Mouse (Mus musculus) hindbrain, embryonic 16.5 days (tissue): ENCODE data around the gene Rtkn. TPM values are rescaled to one million over a fixed set of nuclear protein-coding genes. Genes with fewer than 3 reads are reported as not detected.

Source experiments
- ATAC-seq: fragments of 200-750 bp; cut with Nextera tagmentation; 2 replicates; pipeline ENCODE4 v1.8.0; 2017; ENCODE audit warnings: moderate TSS enrichment, moderate library complexity
- H3K27ac ChIP-seq: fragments of 300-500 bp; sonication (generic); 2 replicates; pipeline ENCODE4 v1.5.1; 2014; ENCODE audit warnings: low read depth, mild to moderate bottlenecking, control low read depth, low read length, moderate library complexity
- H3K27me3 ChIP-seq: fragments of 300-500 bp; sonication (generic); replicated peaks from 2 replicates; pipeline ENCODE4 v1.6.1; 2014; ENCODE audit warnings: low read length; ENCODE audit not compliant: control insufficient read depth, insufficient read depth
- H3K36me3 ChIP-seq: fragments of 300-500 bp; sonication (generic); 2 replicates; pipeline ENCODE4 v1.6.1; 2014; ENCODE audit warnings: mild to moderate bottlenecking, low read length, moderate library complexity, mixed read lengths; ENCODE audit not compliant: control insufficient read depth, insufficient read depth
- H3K4me1 ChIP-seq: fragments of 300-500 bp; sonication (generic); 2 replicates; pipeline ENCODE4 v1.6.1; 2014; ENCODE audit warnings: low read depth, low read length; ENCODE audit not compliant: control insufficient read depth, insufficient read depth
- H3K4me2 ChIP-seq: fragments of 300-500 bp; sonication (generic); 2 replicates; pipeline ENCODE4 v1.6.1; 2014; ENCODE audit warnings: mild to moderate bottlenecking, low read length, control low read depth, moderate library complexity
- H3K4me3 ChIP-seq: fragments of 300-500 bp; sonication (generic); 2 replicates; pipeline ENCODE4 v1.5.1; 2014; ENCODE audit warnings: mild to moderate bottlenecking, low read length, control low read depth, moderate library complexity
- H3K9ac ChIP-seq: fragments of 300-500 bp; sonication (generic); 2 replicates; pipeline ENCODE4 v1.6.1; 2014; ENCODE audit warnings: low read depth, mild to moderate bottlenecking, control low read depth, low read length, moderate library complexity
- H3K9me3 ChIP-seq: fragments of 300-500 bp; sonication (generic); 2 replicates; pipeline ENCODE4 v1.6.1; 2014; ENCODE audit warnings: mild to moderate bottlenecking, low read length, moderate library complexity; ENCODE audit not compliant: control insufficient read depth
- WGBS: fragments of 180-500 bp; shearing (Covaris S2); extraction: QIAGEN DNeasy Blood & Tissue Kit; methylation state at CpG from one replicate; pipeline ENCODE4 v1.1.7; 2014; 5-methylcytosine and 5-hydroxymethylcytosine counted together
- polyA plus RNA-seq: library from polyadenylated mRNA; unstranded; fragments of >200 nt; fragmentation: Nextera tagmentation; extraction: Ambion mirVana; gene quantifications from 2 replicates; pipeline ENCODE4 v1.2.1, GENCODE M21; 2015

The Rtkn gene
- polyA plus RNA-seq, 1 experiment from 2014 or later, result 18.9 TPM

GRCm38 (mm10) chr6:83115682-83116372 is 19.4 kb upstream of the Rtkn start:
- peak overlapping the region; percentile 95 for H3K4me3 ChIP-seq
- peak overlapping the region; percentile 79 for H3K4me2 ChIP-seq
- peak; percentile 70 for ATAC-seq
- H3K27me3 ChIP-seq, result no peaks in the 10 kb centered on the region
- H3K36me3 ChIP-seq, result peaks cover 12% of the 10 kb centered on the region; the same call in 1 of the 2 replicates
- peak overlapping the region; percentile 98 for H3K9ac ChIP-seq
- peaks cover 34% of the 10 kb centered on the region for H3K4me1 ChIP-seq
- WGBS, result under 1% methylated on average over 33 of the region's 48 CpGs
- no peaks in the 10 kb centered on the region for H3K9me3 ChIP-seq
- H3K27ac ChIP-seq, result peak overlapping the region; percentile 87

GRCm38 (mm10) chr6:83116373-83117164 is 18.7 kb upstream of the Rtkn start:
- WGBS, result 74% methylated on average over 11 of the region's 11 CpGs

GRCm38 (mm10) chr6:83117165-83117438 is 18.2 kb upstream of the Rtkn start:
- peaks cover 12% of the 10 kb centered on the region; the same call in 1 of the 2 replicates for H3K36me3 ChIP-seq
- no peaks in the 10 kb centered on the region for H3K27me3 ChIP-seq
- no peak overlapping the region for H3K4me3 ChIP-seq
- no peak overlapping the region for H3K27ac ChIP-seq
- H3K4me1 ChIP-seq, result peaks cover 38% of the 10 kb centered on the region
- no peak for ATAC-seq
- WGBS, result 82% methylated on average over 4 of the region's 4 CpGs
- H3K9me3 ChIP-seq, result no peaks in the 10 kb centered on the region
- no peak overlapping the region for H3K9ac ChIP-seq
- H3K4me2 ChIP-seq, result no peak overlapping the region

More at GRCm38 (mm10) chr6:83116373-83117164, 18.7 kb upstream of the Rtkn start:
- no peaks in the 10 kb centered on the region for H3K27me3 ChIP-seq
- H3K36me3 ChIP-seq, result peaks cover 12% of the 10 kb centered on the region; the same call in 1 of the 2 replicates
- peak overlapping the region; percentile 95 for H3K4me3 ChIP-seq
- H3K9me3 ChIP-seq, result no peaks in the 10 kb centered on the region
- peak overlapping the region; percentile 79 for H3K4me2 ChIP-seq
- H3K27ac ChIP-seq, result no peak overlapping the region
- H3K4me1 ChIP-seq, result peaks cover 34% of the 10 kb centered on the region
- no peak for ATAC-seq
- H3K9ac ChIP-seq, result peak overlapping the region; percentile 98

GRCm38 (mm10) chr6:83117616-83118015 is 17.6 kb upstream of the Rtkn start:
- ATAC-seq, result no peak
- no peak overlapping the region for H3K9ac ChIP-seq
- peaks cover 12% of the 10 kb centered on the region; the same call in 1 of the 2 replicates for H3K36me3 ChIP-seq
- no peak overlapping the region for H3K4me2 ChIP-seq
- WGBS, result 92% methylated on average over 13 of the region's 13 CpGs
- 0 out of 2 replicates have a peak overlapping the region, but pooled peaks have one; percentile 10 for H3K27ac ChIP-seq
- H3K4me1 ChIP-seq, result peaks cover 43% of the 10 kb centered on the region
- no peaks in the 10 kb centered on the region for H3K9me3 ChIP-seq
- no peak overlapping the region for H3K4me3 ChIP-seq
- no peaks in the 10 kb centered on the region for H3K27me3 ChIP-seq

GRCm38 (mm10) chr6:83118369-83118768 is 16.9 kb upstream of the Rtkn start:
- Histone ChIP-seq H3K9ac (no peak overlapping the region), H3K27ac (no peak overlapping the region), H3K36me3 (peaks cover 12% of the 10 kb centered on the region; the same call in 1 of the 2 replicates), H3K4me1 (peaks cover 49% of the 10 kb centered on the region), H3K27me3 (no peaks in the 10 kb centered on the region), H3K4me2 (no peak overlapping the region), H3K9me3 (no peaks in the 10 kb centered on the region), H3K4me3 (no peak overlapping the region)
- ATAC-seq, result no peak
- WGBS, result 78% methylated on average over 11 of the region's 11 CpGs

GRCm38 (mm10) chr6:83118825-83119733 is 16.2 kb upstream of the Rtkn start:
- WGBS, result 84% methylated on average over 14 of the region's 14 CpGs
- H3K4me1 ChIP-seq, result peaks cover 53% of the 10 kb centered on the region
- H3K36me3 ChIP-seq, result peaks cover 14% of the 10 kb centered on the region; the same call in 1 of the 2 replicates
- no peak for ATAC-seq
- no peak overlapping the region for H3K4me3 ChIP-seq
- H3K27me3 ChIP-seq, result no peaks in the 10 kb centered on the region
- no peak overlapping the region for H3K27ac ChIP-seq
- no peak overlapping the region for H3K9ac ChIP-seq
- H3K4me2 ChIP-seq, result no peak overlapping the region; the same call in 1 of the 2 replicates
- no peaks in the 10 kb centered on the region for H3K9me3 ChIP-seq

- H3K36me3 ChIP-seq, result peaks cover 14% of the 10 kb centered on the region; the same call in 1 of the 2 replicates
- H3K4me3 ChIP-seq, result no peak overlapping the region
- 55% methylated on average over 7 of the region's 7 CpGs for WGBS
- peaks cover 55% of the 10 kb centered on the region for H3K4me1 ChIP-seq
- no peak overlapping the region; the same call in 1 of the 2 replicates for H3K9ac ChIP-seq
- ATAC-seq, result no peak
- H3K9me3 ChIP-seq, result no peaks in the 10 kb centered on the region
- H3K27me3 ChIP-seq, result no peaks in the 10 kb centered on the region
- peak overlapping the region; percentile 98 for H3K4me2 ChIP-seq
- no peak overlapping the region for H3K27ac ChIP-seq
These were observed 15.6 kb upstream of the Rtkn start for GRCm38 (mm10) chr6:83119734-83120051.

GRCm38 (mm10) chr6:83120930-83121862 is 14.1 kb upstream of the Rtkn start, which contains the start of gene Wbp1:
Gene Wbp1, minus strand, starts transcription at chr6:83121559.
- H3K27me3 ChIP-seq, result no peaks in the 10 kb centered on the region
- H3K4me2 ChIP-seq, result peak within 1 kb of the TSS; percentile 98
- peak within 1 kb of the TSS; percentile 91 for H3K9ac ChIP-seq
- H3K4me3 ChIP-seq, result peak within 1 kb of the TSS; percentile 80
- peak; percentile 95 for ATAC-seq
- under 1% methylated on average over 38 of the region's 38 CpGs for WGBS
- peaks cover 48% of the 10 kb centered on the region for H3K4me1 ChIP-seq
- H3K9me3 ChIP-seq, result no peaks in the 10 kb centered on the region
- peak within 1 kb of the TSS; percentile 96 for H3K27ac ChIP-seq
- H3K36me3 ChIP-seq, result peaks cover 14% of the 10 kb centered on the region; the same call in 1 of the 2 replicates
